Mouse (Mus musculus): Measurements from ENCODE around the gene Hspa8.

DNA sequence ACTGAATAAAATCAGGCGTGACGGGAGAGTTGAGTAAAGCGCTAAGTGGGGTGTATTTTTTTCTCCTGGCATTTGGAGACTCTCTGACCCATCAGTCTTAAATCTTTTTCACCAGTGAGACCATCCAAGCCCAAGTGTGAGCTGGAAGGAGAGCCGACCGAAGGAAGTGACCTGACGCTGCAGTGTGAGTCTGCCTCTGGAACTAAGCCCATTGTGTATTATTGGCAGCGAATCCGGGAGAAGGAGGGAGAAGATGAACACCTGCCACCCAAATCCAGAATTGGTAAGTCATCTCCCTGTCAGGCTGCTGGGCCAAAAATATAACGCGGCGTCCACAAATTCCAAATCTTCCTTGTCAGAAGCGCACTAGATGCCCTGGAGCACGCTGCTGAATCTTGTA lies 28.5 kb upstream of the Hspa8 start:
- TF ChIP-seq CTCF (IDR thresholded peaks at IDR 0.05; ENCODE audit: low read depth) (no peak), EP300 (optimal IDR thresholded peaks at IDR 0.05) (no peak)

Measured in stomach, postnatal 0 days (tissue).